Mouse (Mus musculus) megakaryocyte, embryonic 14.5 days (primary cell): ENCODE measurements around the gene Bmp10.

Experiments
- FLI1 ChIP-seq: IDR thresholded peaks from 2 replicates; pipeline ENCODE4 v1.6.1; 2012; ENCODE audit warnings: low read length, inconsistent platforms, mixed read lengths
- GATA1 ChIP-seq: IDR thresholded peaks from 3 replicates; pipeline ENCODE4 v1.6.1; 2012; ENCODE audit warnings: mixed read lengths, low read length, inconsistent platforms, borderline replicate concordance

GRCm38 (mm10) chr6:87394783-87395182 is 34.0 kb upstream of the Bmp10 start:
- TF ChIP-seq GATA1 (no peak), FLI1 (no peak)
